Mouse (Mus musculus) lung, postnatal 0 days (tissue): Measurements from ENCODE around the gene Hnrnpa3.

Experiments
- CTCF ChIP-seq: IDR thresholded peaks from 2 replicates; pipeline ENCODE4 v1.5.1; 2016; ENCODE audit warnings: antibody characterized with exemption, mild to moderate bottlenecking
- EP300 ChIP-seq: IDR thresholded peaks from 2 replicates; pipeline ENCODE4 v1.6.1; 2016; ENCODE audit warnings: antibody characterized with exemption, mild to moderate bottlenecking, control low read depth

DNA sequence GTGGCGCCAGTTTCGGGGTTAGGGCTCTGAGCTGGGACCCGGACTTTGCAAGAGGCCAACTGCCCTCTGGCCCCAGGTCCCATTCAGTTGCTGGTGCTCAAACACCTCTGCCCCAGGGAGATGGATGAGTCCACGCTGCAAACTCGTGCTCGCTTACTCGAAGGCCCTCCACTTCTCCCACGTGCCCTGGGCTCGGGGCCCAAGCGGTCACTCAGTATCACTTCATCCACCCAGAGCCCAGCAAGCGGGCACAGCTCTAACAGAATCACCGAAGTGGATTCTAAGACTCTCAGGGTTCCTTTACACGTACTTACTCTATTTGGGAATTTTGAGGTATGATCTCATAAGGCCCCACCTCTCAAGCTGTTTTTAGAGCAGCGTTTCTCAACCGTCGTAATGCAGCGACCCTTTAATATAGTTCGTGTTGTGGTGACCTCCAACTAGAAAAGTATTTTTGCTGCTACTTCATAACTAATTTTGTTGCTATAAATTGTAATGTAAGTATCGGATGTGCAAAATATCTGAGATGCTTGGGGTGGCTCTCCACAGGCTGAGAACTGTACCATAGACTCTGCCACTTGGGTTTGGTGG lies 46.2 kb downstream of the Hnrnpa3 start:
- 0 out of 2 replicates have a peak, but pooled peaks have one; percentile 38 for TF ChIP-seq CTCF
- TF ChIP-seq EP300 = peak; percentile 40
